Mouse (Mus musculus) limb, embryonic 14.5 days (tissue): Measurements from ENCODE around the gene St8sia4. TPM values are rescaled to one million over a fixed set of nuclear protein-coding genes. Genes with fewer than 3 reads are reported as not detected.

Experiments used
- ATAC-seq: fragments of 200-750 bp; cut with Nextera tagmentation; 2 replicates; pipeline ENCODE4 v1.8.0; 2017; ENCODE audit warnings: low read depth, moderate number of reproducible peaks, moderate TSS enrichment; ENCODE audit not compliant: low FRiP score
- DNase-seq: peaks from one replicate; pipeline ENCODE4 v3.0.0-alpha.2; 2015; ENCODE audit warnings: low spot score
- H3K27ac ChIP-seq: fragments of 300-500 bp; sonication (generic); replicated peaks from 2 replicates; pipeline ENCODE4 v1.5.1; 2014; ENCODE audit warnings: low read depth, mild to moderate bottlenecking, low read length, moderate library complexity, mixed read lengths
- H3K27me3 ChIP-seq: fragments of 300-500 bp; sonication (generic); 2 replicates; pipeline ENCODE4 v1.6.1; 2014; ENCODE audit warnings: low read length, mixed read lengths; ENCODE audit not compliant: control insufficient read depth, insufficient read depth
- H3K36me3 ChIP-seq: fragments of 300-500 bp; sonication (generic); 2 replicates; pipeline ENCODE4 v1.6.1; 2014; ENCODE audit warnings: mild to moderate bottlenecking, low read length, moderate library complexity, mixed read lengths; ENCODE audit not compliant: control insufficient read depth, insufficient read depth
- H3K4me1 ChIP-seq: fragments of 300-500 bp; sonication (generic); 2 replicates; pipeline ENCODE4 v1.6.1; 2014; ENCODE audit warnings: antibody characterized with exemption, low read length, mixed read lengths; ENCODE audit not compliant: control insufficient read depth, insufficient read depth
- H3K4me2 ChIP-seq: fragments of 300-500 bp; sonication (generic); replicated peaks from 2 replicates; pipeline ENCODE4 v1.6.1; 2014; ENCODE audit warnings: low read depth, mild to moderate bottlenecking, low read length, moderate library complexity; ENCODE audit not compliant: severe bottlenecking
- H3K4me3 ChIP-seq: fragments of 300-500 bp; sonication (generic); replicated peaks from 2 replicates; pipeline ENCODE4 v1.5.1; 2014; ENCODE audit warnings: low read length
- H3K9ac ChIP-seq: fragments of 300-500 bp; sonication (generic); 2 replicates; pipeline ENCODE4 v1.6.1; 2014; ENCODE audit warnings: mild to moderate bottlenecking, low read depth, low read length, moderate library complexity; ENCODE audit not compliant: severe bottlenecking
- H3K9me3 ChIP-seq: fragments of 300-500 bp; sonication (generic); 2 replicates; pipeline ENCODE4 v1.6.1; 2016; ENCODE audit warnings: low read length; ENCODE audit not compliant: control insufficient read depth
- POLR2A ChIP-seq: fragments of 200-500 bp; IDR thresholded peaks from 2 replicates; pipeline ENCODE4 v1.8.0; 2012; ENCODE audit warnings: inconsistent platforms, mild to moderate bottlenecking, moderate library complexity, borderline replicate concordance; ENCODE audit not compliant: insufficient read depth, insufficient read length; ENCODE audit errors: extremely low read depth
- WGBS: fragments of 180-500 bp; shearing (Covaris S2); extraction: QIAGEN DNeasy Blood & Tissue Kit; methylation state at CpG from one replicate; pipeline ENCODE4 v1.1.7; 2014; 5-methylcytosine and 5-hydroxymethylcytosine counted together
- polyA plus RNA-seq, 2 experiments: library from polyadenylated mRNA; depleted of rRNA in 1 of 2; stranded (reverse) in 1 of 2; unstranded in 1 of 2; fragments of >200 nt; fragmentation: Nextera tagmentation in 1 of 2; extraction: Ambion mirVana in 1 of 2; gene quantifications; 2 replicates each; pipeline versions ENCODE4 v1.2.1 to v1.2.3; 2012 to 2014

Gene St8sia4
- polyA plus RNA-seq, 2 experiments = 2.1 to 5.4 TPM

DNA sequence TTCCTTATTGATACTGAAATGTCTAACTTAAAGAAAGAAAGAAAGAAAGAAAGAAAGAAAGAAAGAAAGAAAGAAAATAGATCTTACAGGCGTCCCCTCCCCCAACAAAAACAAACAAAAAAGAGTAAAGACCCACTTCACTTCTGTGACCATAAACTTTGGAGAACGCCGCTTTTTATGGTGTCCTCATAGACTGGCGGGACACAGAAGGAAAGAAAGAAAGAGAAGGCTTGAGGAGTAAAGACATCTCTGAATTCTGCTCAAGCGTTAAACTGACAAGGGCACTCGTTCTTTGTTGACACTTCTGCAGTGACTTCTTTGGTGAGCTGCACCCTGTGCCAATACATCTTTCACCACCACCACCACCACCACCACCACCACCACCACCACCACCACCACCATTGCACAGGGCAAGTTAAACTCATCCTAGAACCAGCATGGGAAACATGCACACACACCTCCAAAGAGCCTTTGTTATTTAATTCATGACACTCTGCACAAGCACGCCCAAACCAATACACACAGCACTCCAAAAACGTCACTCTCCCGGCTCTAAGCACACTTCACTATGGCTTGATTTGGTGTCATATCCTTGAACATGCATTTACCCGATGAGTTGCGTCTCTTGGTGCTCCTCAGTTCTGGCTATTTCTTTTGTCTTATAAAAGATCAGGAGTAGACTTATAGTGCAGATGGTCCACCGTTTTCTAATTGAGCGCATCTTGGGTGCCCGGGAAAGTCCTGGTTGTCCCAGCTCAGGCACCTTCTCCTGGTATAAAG lies 640 bp downstream of the St8sia4 start:
- H3K36me3 ChIP-seq = no peaks in the 10 kb centered on the region
- DNase-seq (no peak), ATAC-seq (no peak)
- peaks cover 19% of the 10 kb centered on the region for H3K27me3 ChIP-seq
- 1% methylated on average over 14 of the region's 14 CpGs for WGBS
- peak overlapping the region; percentile 55 for H3K4me3 ChIP-seq
- H3K9ac ChIP-seq = peak overlapping the region; percentile 52
- H3K27ac ChIP-seq = no peak overlapping the region
- peak overlapping the region; percentile 89 for H3K4me2 ChIP-seq
- H3K4me1 ChIP-seq = peaks cover 6% of the 10 kb centered on the region; the same call in 1 of the 2 replicates
- no peaks in the 10 kb centered on the region for H3K9me3 ChIP-seq
- no peak for TF ChIP-seq POLR2A

DNA sequence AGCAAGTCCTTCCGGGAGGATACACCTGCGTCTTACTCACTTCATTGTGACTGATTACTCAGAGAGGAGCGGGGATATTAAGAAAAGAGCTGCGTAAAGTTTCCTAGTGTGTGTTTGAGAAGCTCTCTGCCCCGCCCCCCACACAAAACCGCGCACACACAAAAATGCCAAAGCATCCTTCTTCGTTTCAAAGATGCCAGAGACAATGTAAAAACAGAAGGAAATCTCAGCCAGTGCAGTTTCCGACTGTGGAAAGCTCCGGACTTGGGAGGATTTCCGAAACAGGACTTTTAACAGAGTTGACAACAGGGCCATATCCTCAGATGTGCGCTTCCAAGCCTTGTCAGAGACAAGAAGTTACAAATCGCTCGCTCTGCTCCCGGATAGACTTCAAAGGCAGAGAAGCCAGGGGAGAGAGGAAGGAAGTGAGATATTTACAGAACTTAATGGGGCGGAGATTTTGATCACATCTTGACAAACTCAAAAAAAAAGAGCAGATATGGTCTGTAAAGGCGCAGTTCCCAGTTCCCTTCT lies 1.4 kb downstream of the St8sia4 start:
- Histone ChIP-seq H3K4me3 (peak overlapping the region; percentile 55), H3K9ac (peak overlapping the region; percentile 1; the same call in 1 of the 2 replicates), H3K4me2 (peak overlapping the region; percentile 89), H3K27me3 (peaks cover 19% of the 10 kb centered on the region), H3K9me3 (no peaks in the 10 kb centered on the region), H3K4me1 (peaks cover 6% of the 10 kb centered on the region; the same call in 1 of the 2 replicates), H3K27ac (no peak overlapping the region), H3K36me3 (no peaks in the 10 kb centered on the region)
- no peak for TF ChIP-seq POLR2A
- ATAC-seq (no peak), DNase-seq (peak; percentile 16)
- 2% methylated on average over 17 of the region's 17 CpGs for WGBS

DNA sequence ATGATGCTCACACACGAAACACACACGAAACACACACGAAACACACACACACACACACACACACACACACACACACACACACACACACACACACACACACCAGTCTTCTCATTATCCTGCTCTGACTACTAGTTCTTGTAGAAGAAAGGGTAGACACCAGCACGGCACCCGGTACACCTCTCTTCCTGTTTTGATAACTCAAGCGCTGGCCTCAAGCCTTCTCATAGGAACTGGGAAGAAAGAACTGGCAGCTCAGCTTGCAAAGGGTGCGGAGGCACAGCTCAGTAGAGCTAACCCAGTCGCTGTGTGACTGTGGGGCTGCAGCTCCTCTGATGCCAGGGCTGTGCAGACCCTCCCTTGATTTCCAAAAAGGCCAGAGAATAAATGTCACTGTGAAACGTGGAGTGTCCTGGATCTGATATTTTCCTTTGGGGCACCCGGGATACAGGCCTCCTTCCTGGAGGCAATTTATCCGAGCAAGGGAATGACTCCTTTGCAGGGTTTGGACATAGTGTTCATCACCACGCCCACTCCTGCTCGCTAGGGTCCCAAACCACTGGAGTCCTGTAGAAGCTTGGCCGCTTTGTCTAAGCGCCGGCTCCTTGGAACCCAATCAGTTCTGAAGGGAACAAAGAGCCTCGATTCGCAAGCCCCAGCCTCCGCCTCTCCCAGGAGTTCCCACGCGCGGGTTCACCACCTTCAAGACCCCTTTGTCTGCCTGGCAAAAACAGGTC lies 2.2 kb downstream of the St8sia4 start:
- H3K27ac ChIP-seq = 0 out of 2 replicates have a peak overlapping the region, but pooled peaks have one; percentile 13
- H3K9ac ChIP-seq = no peak overlapping the region
- peaks cover 19% of the 10 kb centered on the region for H3K27me3 ChIP-seq
- ATAC-seq = no peak
- H3K4me3 ChIP-seq = peak overlapping the region; percentile 55
- whole genome bisulfite sequencing = 19% methylated on average over 22 of the region's 22 CpGs
- H3K9me3 ChIP-seq = no peaks in the 10 kb centered on the region
- H3K4me1 ChIP-seq = peaks cover 6% of the 10 kb centered on the region; the same call in 1 of the 2 replicates
- peak overlapping the region; percentile 89 for H3K4me2 ChIP-seq
- TF ChIP-seq POLR2A = no peak
- DNase-seq = no peak
- H3K36me3 ChIP-seq = no peaks in the 10 kb centered on the region

DNA sequence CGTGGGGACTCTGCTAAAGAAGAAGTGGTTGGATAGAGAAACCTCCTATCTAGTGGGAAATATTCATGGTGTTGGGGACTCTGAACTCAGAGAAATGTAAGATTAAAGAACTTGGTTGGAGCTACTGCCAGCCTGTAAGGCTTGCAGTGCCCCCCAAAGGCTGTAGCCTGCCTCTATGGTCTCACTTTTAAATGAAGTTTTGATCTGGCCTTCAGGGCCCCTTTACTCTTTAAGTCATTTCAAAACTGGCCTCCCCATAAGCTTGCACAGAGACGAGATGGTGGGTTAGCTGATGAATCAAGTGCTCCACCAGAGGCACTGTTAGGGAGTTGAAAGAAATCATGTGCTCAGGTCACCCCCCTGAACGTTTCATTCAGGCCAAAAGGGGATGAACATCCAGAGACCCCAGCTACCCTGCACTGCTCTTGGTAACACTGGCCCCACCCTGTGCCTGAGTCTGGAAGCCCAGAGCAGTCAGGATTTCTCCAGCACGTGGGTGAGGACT lies 3.0 kb downstream of the St8sia4 start:
- peak overlapping the region; percentile 13; the same call in 1 of the 2 replicates for H3K4me2 ChIP-seq
- H3K4me3 ChIP-seq = no peak overlapping the region
- H3K9me3 ChIP-seq = no peaks in the 10 kb centered on the region
- peaks cover 19% of the 10 kb centered on the region for H3K27me3 ChIP-seq
- no peak overlapping the region for H3K9ac ChIP-seq
- ATAC-seq (no peak), DNase-seq (no peak)
- TF ChIP-seq POLR2A = no peak
- H3K4me1 ChIP-seq = peaks cover 6% of the 10 kb centered on the region; the same call in 1 of the 2 replicates
- H3K36me3 ChIP-seq = no peaks in the 10 kb centered on the region
- no peak overlapping the region for H3K27ac ChIP-seq
- 22% methylated on average over 4 of the region's 4 CpGs for WGBS

DNA sequence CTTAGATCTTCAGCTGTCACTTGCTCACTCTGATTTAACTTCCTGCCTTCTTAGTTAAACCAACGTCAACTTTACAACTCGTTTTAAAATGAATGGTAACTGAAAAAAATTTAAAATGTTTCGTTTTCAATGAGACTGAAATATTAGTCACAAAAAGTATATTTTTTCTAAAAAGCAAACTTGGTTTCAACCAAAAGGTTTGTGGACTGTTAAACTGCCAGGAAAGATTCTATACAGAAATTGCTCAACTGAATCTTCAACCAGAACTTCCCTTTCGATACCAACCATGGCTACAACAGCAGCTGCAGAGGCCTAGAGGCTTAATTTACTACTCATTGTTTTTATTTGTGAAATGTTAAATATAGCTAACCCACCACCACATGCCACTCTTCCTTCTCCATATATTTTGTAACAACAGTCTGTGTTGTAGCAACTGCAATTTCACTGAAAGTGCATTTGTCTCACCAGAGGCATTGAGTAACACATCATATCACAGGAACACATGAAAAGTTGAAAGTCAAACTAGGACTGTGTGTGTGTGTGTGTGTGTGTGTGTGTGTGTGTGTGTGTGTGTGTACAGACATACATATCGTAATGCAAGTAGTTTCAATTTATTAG lies 10.2 kb downstream of the St8sia4 start:
- no peaks in the 10 kb centered on the region for H3K4me1 ChIP-seq
- no peak for TF ChIP-seq POLR2A
- WGBS = 74% methylated on average over 5 of the region's 5 CpGs
- no peak overlapping the region for H3K4me2 ChIP-seq
- H3K27me3 ChIP-seq = no peaks in the 10 kb centered on the region
- no peak overlapping the region for H3K4me3 ChIP-seq
- H3K36me3 ChIP-seq = no peaks in the 10 kb centered on the region
- ATAC-seq (no peak), DNase-seq (no peak)
- no peak overlapping the region for H3K27ac ChIP-seq
- H3K9me3 ChIP-seq = no peaks in the 10 kb centered on the region
- no peak overlapping the region for H3K9ac ChIP-seq
